Mouse (Mus musculus): ENCODE results near the gene Coq8a. TPM values are rescaled to one million over a fixed set of nuclear protein-coding genes. Genes with fewer than 3 reads are reported as not detected.

Gene Coq8a
- total RNA-seq (2023) = 1 to 10 TPM; 3.9 to 4.6 TPM

GRCm38 (mm10) chr1:180198959-180199714 lies at the start of gene Coq8a:
Gene Coq8a, minus strand, starts transcription at chr1:180199602.

Other genes starting within 250 kb of the Coq8a start
- 1 to 10 TPM; 3.5 to 5.0 TPM for gene Cdc42bpa, start 239.1 kb downstream of the Coq8a start, total RNA-seq (2023)
- gene Psen2, start 63.8 kb upstream of the Coq8a start, total RNA-seq (2023) = 10 to 100 TPM; 19.2 to 21.1 TPM
- 10 to 100 TPM; 49.6 to 49.7 TPM for gene Itpkb, start 130.9 kb upstream of the Coq8a start, total RNA-seq (2023)